Mouse (Mus musculus) 3134 (cell line): ENCODE measurements at regions not wholly inside any gene's neighbourhood (a gene's known extent, or its start where the extent isn't known, plus 50 kb on each side); places are given as distances from the start of the nearest gene placed in this dataset.

Experiments used
- DNase-seq: peaks from one replicate; pipeline ENCODE4 v3.0.0-alpha.2; 2011; ENCODE audit warnings: low spot score; ENCODE audit not compliant: insufficient read length; ENCODE audit errors: extremely low read depth

DNA sequence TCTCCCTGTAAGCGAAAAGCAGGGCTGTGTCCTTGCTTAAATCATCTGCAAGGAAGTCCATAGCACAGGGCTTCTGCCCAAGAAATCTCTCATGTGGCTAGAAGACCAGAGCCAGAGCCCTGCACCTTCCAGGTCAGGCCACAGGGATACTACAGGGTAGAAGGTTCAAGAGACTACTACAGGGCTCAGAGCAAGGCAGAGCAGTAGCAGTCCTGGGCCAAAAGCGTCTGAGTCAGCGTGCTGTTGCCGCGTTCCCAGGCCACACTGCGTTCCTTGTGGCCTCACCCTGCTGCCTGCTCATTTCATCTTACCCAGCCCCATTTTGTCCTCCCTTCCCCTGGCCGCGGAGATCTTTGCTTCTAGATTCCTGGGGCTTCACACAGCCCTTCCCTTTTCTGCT lies 283.0 kb upstream of the Spred2 start:
- DNase-seq, result peak; percentile 75

DNA sequence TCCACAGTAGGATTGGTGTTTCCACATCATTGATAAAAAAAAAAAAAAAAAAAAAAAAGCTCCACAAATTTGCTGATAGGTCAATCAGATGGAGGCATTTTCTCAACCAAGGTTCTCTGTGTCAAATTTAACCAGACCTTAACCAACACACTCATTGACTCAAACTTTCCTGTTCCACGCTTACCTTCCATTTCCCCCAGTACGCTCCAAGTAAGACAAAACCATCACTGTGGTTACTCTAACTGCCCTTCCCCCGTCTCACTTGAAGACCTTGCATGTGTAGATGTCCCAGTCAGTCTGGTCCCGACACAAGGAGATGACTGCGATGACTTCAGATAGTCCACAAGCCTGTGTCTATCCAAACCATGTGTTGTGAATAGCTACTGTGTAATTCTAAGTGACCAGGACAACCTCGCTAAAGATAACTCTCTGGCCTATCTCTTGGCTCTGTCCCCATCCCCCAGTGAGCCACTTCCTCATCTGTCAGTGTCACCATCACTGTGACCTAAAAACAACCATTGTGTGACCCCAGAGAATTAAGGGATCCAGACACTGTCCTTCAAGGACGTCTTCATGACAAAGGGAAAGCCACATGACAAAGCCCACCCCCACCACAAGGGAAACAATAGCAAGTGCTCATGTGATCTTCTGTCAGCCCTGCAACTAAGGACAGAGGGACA lies 279.9 kb upstream of the Spred2 start:
- DNase-seq, result no peak

DNA sequence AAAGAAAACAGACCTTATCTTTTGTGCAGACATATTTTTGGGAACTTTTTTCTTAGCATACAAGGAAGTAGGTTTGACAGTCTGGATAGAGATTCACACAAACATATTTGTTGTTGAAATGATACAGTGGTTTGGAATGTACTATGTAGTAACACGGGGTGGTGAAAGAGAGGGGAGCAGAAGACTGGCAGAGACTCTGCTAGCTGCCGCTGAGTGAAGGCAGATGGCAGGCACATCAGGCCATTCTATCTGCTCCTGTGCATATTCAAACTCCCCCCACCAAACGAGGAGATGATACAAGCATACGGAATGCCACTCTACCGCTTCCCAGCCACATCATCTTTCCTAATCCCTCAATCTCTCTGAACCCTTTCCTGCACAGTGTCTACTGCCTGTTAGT lies 279.1 kb upstream of the Spred2 start:
- DNase-seq, result peak; percentile 18

DNA sequence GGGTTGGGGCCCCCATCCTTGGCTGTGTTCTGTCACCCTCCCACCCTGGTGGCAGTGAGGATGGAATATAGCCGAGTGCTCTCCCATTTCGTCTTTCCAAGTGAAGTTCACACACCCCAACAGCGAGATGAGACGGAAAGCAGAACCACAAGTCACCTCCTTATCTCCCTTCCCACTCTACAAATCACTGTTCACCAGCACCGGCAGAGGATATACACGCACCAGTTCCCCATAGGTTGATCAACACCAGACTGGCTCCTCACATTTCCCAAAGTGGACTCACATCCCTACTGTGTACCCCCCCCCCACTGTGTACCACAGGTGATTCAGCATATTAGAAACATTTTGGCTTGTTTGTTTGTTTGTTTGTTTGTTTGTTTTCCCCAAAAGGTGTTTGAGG lies 272.7 kb upstream of the Spred2 start:
- DNase-seq, result no peak

- DNase-seq, result no peak
Measured at GRCm38 (mm10) chr11:19651929-19652328, 272.2 kb upstream of the Spred2 start.

- DNase-seq, result no peak
Measured at GRCm38 (mm10) chr11:19659511-19659910, 264.7 kb upstream of the Spred2 start.

- DNase-seq, result peak; percentile 13
Measured at GRCm38 (mm10) chr11:19666732-19667131, 257.4 kb upstream of the Spred2 start.

DNA sequence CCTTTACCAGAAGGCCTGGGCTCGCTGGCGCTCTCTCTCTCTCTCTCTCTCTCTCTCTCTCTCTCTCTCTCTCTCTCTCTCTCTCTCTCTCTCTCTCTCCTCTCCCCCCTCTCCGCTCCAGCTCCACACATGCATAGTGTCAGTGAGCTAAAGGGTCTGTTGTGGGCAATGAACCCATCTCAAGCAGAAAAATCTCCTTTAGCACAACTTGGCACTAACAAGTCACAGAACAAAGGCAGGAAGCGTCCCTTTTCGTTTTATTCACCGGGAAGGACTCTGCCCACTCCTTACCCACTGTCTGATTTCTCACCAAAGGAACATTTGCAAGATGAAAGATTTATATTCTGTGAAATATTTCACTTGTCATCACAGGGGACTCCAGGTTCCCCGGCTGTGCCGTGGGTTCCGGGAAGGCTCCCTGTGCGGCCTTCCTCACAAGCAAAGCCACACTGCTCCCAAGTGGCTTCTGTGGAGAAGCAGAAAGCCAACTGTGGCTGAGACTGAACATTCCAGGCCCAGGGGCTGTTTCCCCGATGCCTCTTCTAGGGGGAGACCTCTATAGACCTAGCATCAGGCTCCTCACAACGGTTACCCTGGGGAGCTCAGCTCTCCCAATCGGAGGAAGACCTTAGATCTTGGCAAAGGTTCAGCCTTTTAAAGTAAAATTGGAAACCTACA lies 253.2 kb upstream of the Spred2 start:
- DNase-seq, result no peak

GRCm38 (mm10) chr11:19673012-19673411 lies 251.2 kb upstream of the Spred2 start:
- no peak for DNase-seq

DNA sequence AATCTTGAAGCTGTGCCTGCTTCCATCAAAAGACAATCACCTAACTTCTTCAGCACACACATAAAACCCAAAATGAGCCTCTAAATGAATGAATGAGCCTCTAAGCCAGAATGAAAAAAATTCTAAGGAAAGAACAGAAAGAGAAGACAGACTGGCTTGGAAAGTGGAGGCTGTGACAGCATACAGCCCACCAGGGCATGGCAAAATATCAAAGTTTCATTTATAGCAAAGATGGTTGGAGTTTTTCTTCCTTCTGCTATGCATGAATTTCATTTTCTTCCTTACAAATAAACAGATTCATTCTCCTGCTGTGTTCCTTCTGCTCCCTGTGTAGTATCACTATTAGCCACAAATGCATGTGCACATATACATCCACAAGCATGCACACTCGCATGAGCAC lies 247.7 kb upstream of the Spred2 start:
- no peak for DNase-seq

GRCm38 (mm10) chr11:19679041-19679440 lies 245.1 kb upstream of the Spred2 start:
- no peak for DNase-seq

DNA sequence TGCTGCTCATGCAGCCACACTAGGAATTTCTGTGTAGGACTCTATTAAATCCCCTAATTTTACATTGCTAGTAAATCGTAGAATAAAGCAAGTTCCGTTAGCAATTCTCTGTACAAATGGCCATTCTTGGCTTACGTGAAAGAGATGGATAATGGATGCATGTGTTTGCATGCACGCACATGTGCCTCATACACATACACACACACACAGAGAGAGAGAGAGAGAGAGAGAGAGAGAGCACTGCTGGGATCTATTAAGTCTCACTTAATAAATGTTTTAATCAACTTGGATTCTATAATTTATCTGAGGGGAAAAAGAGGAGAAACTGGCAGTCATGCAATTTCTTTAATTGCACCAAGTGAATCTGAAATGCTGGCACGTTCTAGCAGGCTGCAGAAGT lies 244.5 kb upstream of the Spred2 start:
- DNase-seq, result no peak

DNA sequence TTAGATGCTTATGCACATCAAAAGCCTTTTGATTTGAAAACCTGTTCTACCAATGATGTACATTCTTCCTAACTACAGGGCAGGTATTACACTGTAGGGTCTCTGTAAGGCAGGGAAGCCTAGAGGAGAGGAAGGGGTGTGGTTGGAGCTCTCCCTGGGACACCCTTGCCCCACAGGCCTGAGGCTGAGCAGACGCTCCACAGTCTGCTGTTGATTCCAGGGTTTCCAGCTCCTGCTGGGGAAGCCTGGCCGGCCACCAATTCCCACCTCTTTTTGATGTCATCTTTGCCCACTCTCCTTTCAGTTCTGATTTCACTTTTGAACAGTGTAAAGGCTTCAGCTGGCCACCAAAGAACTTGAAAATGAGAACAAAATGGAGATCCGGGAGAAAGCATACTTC lies 223.0 kb upstream of the Spred2 start:
- no peak for DNase-seq

DNA sequence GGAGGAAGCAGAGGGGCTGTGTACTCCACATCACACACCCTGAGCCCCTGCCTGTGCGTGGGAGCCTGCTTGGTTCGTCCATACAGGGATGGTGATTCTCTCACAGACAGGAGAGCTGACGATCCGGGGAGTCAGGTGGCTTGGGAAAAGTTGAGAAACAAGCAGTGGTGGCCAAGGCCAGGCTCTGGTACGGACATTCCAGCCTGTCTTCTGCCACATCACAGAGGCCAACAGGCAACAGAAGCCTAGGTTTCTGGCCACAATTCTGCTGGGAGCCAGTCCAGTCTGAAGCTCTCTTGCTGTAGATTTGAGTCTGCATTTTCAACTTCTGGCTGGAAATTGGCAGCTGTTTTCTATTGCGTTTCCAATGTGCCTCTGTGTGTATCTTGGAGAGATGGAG lies 215.4 kb upstream of the Spred2 start:
- DNase-seq, result no peak

- no peak for DNase-seq
Measured at GRCm38 (mm10) chr11:19709337-19709736, 214.8 kb upstream of the Spred2 start.

- no peak for DNase-seq
Measured at GRCm38 (mm10) chr11:19713091-19713490, 211.1 kb upstream of the Spred2 start.

DNA sequence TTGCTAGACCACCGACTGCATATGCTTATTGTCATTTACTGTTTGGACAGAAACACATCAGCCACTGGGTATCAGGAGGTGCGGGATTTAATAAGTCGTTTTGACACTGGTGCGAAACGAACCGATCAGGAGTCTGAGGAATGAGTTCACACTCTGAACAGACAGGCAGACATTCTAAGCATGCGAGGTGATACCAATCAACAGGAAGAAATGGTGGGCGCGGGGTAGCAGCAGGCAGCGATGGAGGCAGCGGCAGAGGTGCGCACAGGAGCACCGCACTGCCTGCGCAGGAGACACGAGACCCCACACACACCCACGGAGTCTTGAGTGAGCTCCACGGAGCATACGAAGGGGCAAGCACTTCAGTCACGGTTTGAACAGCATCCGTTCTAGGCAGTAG lies 210.6 kb upstream of the Spred2 start:
- DNase-seq, result no peak

DNA sequence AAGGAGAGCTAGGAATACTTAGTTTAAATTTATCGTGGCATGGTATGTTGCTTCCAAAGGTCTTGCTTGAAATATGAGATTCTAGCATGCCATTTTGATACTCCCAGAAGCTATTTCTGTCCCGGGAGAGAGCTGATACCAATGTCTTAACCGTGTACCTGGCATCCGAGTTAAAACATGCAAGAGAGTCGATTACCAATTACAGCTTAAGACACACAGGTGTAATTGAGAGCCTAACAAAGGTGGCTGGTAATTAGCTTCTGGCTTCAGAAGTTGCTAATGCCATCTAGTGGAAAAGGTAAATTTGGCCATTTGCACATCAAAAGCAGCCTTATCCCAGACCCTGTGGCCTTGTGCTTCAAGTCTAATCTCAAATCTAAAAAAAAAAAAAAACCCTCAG lies 210.0 kb upstream of the Spred2 start:
- DNase-seq, result no peak

DNA sequence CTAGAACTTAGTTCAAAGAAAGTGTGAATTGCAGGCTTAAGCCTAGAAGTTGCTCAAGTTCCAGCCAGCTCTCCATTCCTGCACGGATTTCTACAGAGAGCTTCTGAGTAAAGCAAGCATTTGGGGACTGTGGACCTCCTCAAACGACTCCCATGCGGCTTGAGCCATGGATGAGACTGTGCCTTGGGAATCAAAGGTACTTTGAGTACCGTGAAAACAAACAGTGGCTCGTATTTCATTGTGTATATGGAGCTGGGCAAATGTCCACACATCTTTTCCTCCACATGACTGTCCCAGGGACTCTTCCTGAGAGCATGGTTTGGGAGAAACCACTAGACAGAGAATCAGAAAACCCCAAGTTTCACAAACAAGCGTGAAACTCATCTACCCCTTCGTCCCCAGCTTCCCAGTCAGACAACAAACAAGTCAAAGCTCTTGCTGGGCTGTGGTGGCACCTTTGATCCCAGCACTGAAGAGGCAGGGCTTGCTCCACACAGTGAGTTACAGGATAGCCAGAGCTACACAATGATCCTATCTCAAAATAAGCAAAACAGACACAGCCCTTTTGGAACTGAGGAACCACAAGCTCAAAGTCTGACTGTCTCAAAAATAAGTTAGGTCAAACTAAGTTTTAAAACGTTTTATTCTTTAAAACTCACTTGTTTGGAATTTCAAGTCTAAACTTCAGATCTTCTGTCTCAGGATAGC lies 209.1 kb upstream of the Spred2 start:
- DNase-seq, result no peak

- no peak for DNase-seq
Measured at GRCm38 (mm10) chr11:19718165-19718564, 206.0 kb upstream of the Spred2 start.

DNA sequence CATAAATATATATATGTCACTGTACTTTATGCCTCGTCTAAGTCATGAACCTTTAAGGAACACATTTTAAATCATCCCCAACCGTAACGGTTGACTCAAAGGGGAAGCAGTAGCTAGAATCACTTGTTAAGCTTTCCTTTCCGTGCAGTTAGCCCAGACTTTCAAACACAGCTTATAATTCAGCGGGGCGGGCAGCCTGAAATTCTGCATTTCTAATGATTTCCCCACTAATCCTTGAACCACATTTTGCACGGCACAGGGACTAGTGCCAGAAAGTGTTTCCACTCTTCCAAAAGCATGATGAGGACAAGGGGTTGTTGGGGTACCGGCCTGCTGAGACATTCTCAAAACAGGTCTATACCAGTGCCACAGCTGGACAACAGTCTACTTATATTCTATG lies 195.1 kb upstream of the Spred2 start:
- DNase-seq, result no peak

DNA sequence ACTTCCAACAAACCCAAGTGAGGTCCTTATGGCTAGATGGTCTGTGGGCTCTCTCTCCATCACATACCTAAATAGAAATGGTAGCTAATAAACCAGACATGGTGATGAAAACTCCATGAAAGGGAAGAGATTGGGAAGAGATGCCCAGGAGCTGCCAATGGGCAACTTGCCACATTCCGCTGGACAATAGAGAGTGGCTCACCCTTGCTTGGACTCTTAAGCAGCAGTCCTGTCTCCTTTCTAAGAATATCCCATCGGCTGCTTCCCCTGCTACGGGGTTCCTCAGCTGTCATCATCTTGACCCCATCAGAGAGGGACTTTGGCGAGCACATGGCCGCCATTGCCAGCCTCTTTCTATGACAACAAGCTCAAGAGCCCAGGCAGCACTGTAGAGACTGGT lies 193.4 kb upstream of the Spred2 start:
- DNase-seq, result no peak
